Mouse (Mus musculus): ENCODE results near the gene Eif4e1b.
A peak's percentile ranks its signal among the peaks of the same experiment; 100 is the strongest.

Gene Eif4e1b

GRCm38 (mm10) chr13:54803010-54803409 is 19.2 kb downstream of the Eif4e1b start:
- no peak for DNase-seq

GRCm38 (mm10) chr13:54805134-54805838 is 21.5 kb downstream of the Eif4e1b start:
- peak; percentile 58 for DNase-seq

- DNase-seq = no peak
Measured at GRCm38 (mm10) chr13:54806434-54806976, 22.7 kb downstream of the Eif4e1b start.

- no peak for DNase-seq
Measured at GRCm38 (mm10) chr13:54808067-54808466, 24.3 kb downstream of the Eif4e1b start.

- no peak for DNase-seq
Measured at GRCm38 (mm10) chr13:54811476-54811875, 27.7 kb downstream of the Eif4e1b start.

- DNase-seq = no peak
Measured at GRCm38 (mm10) chr13:54813381-54813780, 29.6 kb downstream of the Eif4e1b start.

GRCm38 (mm10) chr13:54818399-54819254 is 34.8 kb downstream of the Eif4e1b start:
- DNase-seq = no peak

GRCm38 (mm10) chr13:54821106-54821505 is 37.3 kb downstream of the Eif4e1b start:
- no peak for DNase-seq

GRCm38 (mm10) chr13:54821931-54822330 is 38.1 kb downstream of the Eif4e1b start:
- no peak for DNase-seq

GRCm38 (mm10) chr13:54824111-54824931 is 40.5 kb downstream of the Eif4e1b start:
- DNase-seq = no peak

GRCm38 (mm10) chr13:54827992-54828391 is 44.2 kb downstream of the Eif4e1b start:
- no peak for DNase-seq

- DNase-seq = no peak
Measured at GRCm38 (mm10) chr13:54828508-54828907, 44.7 kb downstream of the Eif4e1b start.

GRCm38 (mm10) chr13:54829450-54829849 is 45.7 kb downstream of the Eif4e1b start:
- DNase-seq = no peak

- no peak for DNase-seq
Measured at GRCm38 (mm10) chr13:54836351-54837030, 52.7 kb downstream of the Eif4e1b start.

- DNase-seq = no peak
Measured at GRCm38 (mm10) chr13:54837061-54837460, 53.3 kb downstream of the Eif4e1b start.

- peak; percentile 62 for DNase-seq
Measured at GRCm38 (mm10) chr13:54837471-54837889, 53.7 kb downstream of the Eif4e1b start.

Data from layer of hippocampus, adult 9-11 months (tissue).